Mouse (Mus musculus) midbrain, postnatal 0 days (tissue): ENCODE results near the gene Pcca. TPM values are rescaled to one million over a fixed set of nuclear protein-coding genes. Genes with fewer than 3 reads are reported as not detected.

Experiments used
- ATAC-seq: fragments of 200-750 bp; cut with Nextera tagmentation; 2 replicates; pipeline ENCODE4 v1.8.0; 2017; ENCODE audit warnings: moderate number of reproducible peaks, mild to moderate bottlenecking, moderate TSS enrichment, moderate library complexity; ENCODE audit not compliant: low FRiP score
- DNase-seq: peaks from one replicate; pipeline ENCODE4 v3.0.0-alpha.2; 2015; ENCODE audit warnings: low spot score
- H3K27ac ChIP-seq: fragments of 300-500 bp; sonication (generic); 2 replicates; pipeline ENCODE4 v1.5.1; 2014; ENCODE audit warnings: low read depth, mild to moderate bottlenecking, low read length, mixed read lengths
- H3K27me3 ChIP-seq: fragments of 300-500 bp; sonication (generic); 2 replicates; pipeline ENCODE4 v1.6.1; 2014; ENCODE audit warnings: low read length, control low read depth, mixed read lengths; ENCODE audit not compliant: insufficient read depth
- H3K36me3 ChIP-seq: fragments of 300-500 bp; sonication (generic); 2 replicates; pipeline ENCODE4 v1.6.1; 2014; ENCODE audit warnings: low read length, control low read depth, mixed read lengths; ENCODE audit not compliant: insufficient read depth
- H3K4me1 ChIP-seq: fragments of 300-500 bp; sonication (generic); 2 replicates; pipeline ENCODE4 v1.6.1; 2014; ENCODE audit warnings: mild to moderate bottlenecking, control low read depth, antibody characterized with exemption, low read length, mixed read lengths; ENCODE audit not compliant: insufficient read depth
- H3K4me2 ChIP-seq: fragments of 300-500 bp; sonication (generic); 2 replicates; pipeline ENCODE4 v1.6.1; 2014; ENCODE audit warnings: low read depth, mild to moderate bottlenecking, low read length, mixed read lengths; ENCODE audit not compliant: poor library complexity, severe bottlenecking
- H3K4me3 ChIP-seq: fragments of 300-500 bp; sonication (generic); 2 replicates; pipeline ENCODE4 v1.5.1; 2014; ENCODE audit warnings: low read depth, mild to moderate bottlenecking, low read length, moderate library complexity
- H3K9ac ChIP-seq: fragments of 300-500 bp; sonication (generic); replicated peaks from 2 replicates; pipeline ENCODE4 v1.6.1; 2014; ENCODE audit warnings: mild to moderate bottlenecking, low read length, moderate library complexity, mixed read lengths; ENCODE audit not compliant: poor library complexity, severe bottlenecking
- H3K9me3 ChIP-seq: fragments of 300-500 bp; sonication (generic); 2 replicates; pipeline ENCODE4 v1.6.1; 2016; ENCODE audit warnings: low read length, control low read depth
- CTCF ChIP-seq: IDR thresholded peaks from 2 replicates; pipeline ENCODE4 v1.5.1; 2016; ENCODE audit warnings: antibody characterized with exemption, mild to moderate bottlenecking
- WGBS: fragments of 180-500 bp; shearing (Covaris S2); extraction: QIAGEN DNeasy Blood & Tissue Kit; methylation state at CpG from one replicate; pipeline ENCODE4 v1.1.7; 2014; 5-methylcytosine and 5-hydroxymethylcytosine counted together
- polyA plus RNA-seq: library from polyadenylated mRNA; unstranded; fragments of >200 nt; fragmentation: Nextera tagmentation; extraction: Ambion mirVana; gene quantifications from 2 replicates; pipeline ENCODE4 v1.2.1, GENCODE M21; 2015
- total RNA-seq: library from RNA; depleted of rRNA; stranded (reverse); fragments of >200 nt; gene quantifications from 2 replicates; pipeline ENCODE4 v1.2.3, GENCODE M21; 2014

Gene Pcca
- total and polyA plus RNA-seq, 2 experiments from 2014 or later = 16.7 to 27.2 TPM

- WGBS = 12% methylated on average over 5 of the region's 5 CpGs
- Histone ChIP-seq H3K4me3 (no peak overlapping the region), H3K4me2 (peak overlapping the region; percentile 10; the same call in 1 of the 2 replicates), H3K27me3 (peaks cover 51% of the 10 kb centered on the region), H3K9ac (no peak overlapping the region), H3K4me1 (no peaks in the 10 kb centered on the region), H3K9me3 (no peaks in the 10 kb centered on the region), H3K36me3 (no peaks in the 10 kb centered on the region), H3K27ac (no peak overlapping the region)
- DNase-seq (no peak), ATAC-seq (no peak)
- no peak for TF ChIP-seq CTCF
Observed at GRCm38 (mm10) chr14:122487366-122487765, 46.8 kb upstream of the Pcca start.

- H3K4me1 ChIP-seq = no peaks in the 10 kb centered on the region
- peaks cover 45% of the 10 kb centered on the region for H3K27me3 ChIP-seq
- no peaks in the 10 kb centered on the region for H3K9me3 ChIP-seq
- WGBS = 8% methylated on average over 5 of the region's 5 CpGs
- peak overlapping the region; percentile 10; the same call in 1 of the 2 replicates for H3K4me2 ChIP-seq
- ATAC-seq = no peak
- peak overlapping the region; percentile 13; the same call in 1 of the 2 replicates for H3K27ac ChIP-seq
- DNase-seq = no peak
- no peak overlapping the region for H3K9ac ChIP-seq
- H3K4me3 ChIP-seq = no peak overlapping the region
- TF ChIP-seq CTCF = no peak
- H3K36me3 ChIP-seq = no peaks in the 10 kb centered on the region
Observed at GRCm38 (mm10) chr14:122489041-122489440, 45.1 kb upstream of the Pcca start.

- Histone ChIP-seq H3K36me3 (no peaks in the 10 kb centered on the region), H3K4me2 (no peak overlapping the region), H3K27ac (no peak overlapping the region), H3K4me1 (no peaks in the 10 kb centered on the region), H3K9ac (no peak overlapping the region), H3K9me3 (no peaks in the 10 kb centered on the region), H3K4me3 (peak overlapping the region; percentile 17; the same call in 1 of the 2 replicates), H3K27me3 (peaks cover 37% of the 10 kb centered on the region)
- DNase-seq (no peak), ATAC-seq (no peak)
- no peak for TF ChIP-seq CTCF
- whole genome bisulfite sequencing = 7% methylated on average over 12 of the region's 12 CpGs
Observed at GRCm38 (mm10) chr14:122489686-122490414, 44.3 kb upstream of the Pcca start.

- Histone ChIP-seq H3K4me1 (no peaks in the 10 kb centered on the region), H3K4me2 (peak within 1 kb of the TSS; percentile 32), H3K9me3 (no peaks in the 10 kb centered on the region), H3K27me3 (peaks cover 35% of the 10 kb centered on the region), H3K36me3 (no peaks in the 10 kb centered on the region), H3K4me3 (peak within 1 kb of the TSS; percentile 17; the same call in 1 of the 2 replicates), H3K9ac (no peak within 1 kb of the TSS), H3K27ac (peak within 1 kb of the TSS; percentile 8; the same call in 1 of the 2 replicates)
- 3% methylated on average over 48 of the region's 51 CpGs for WGBS
- no peak for TF ChIP-seq CTCF
- peak; percentile 68 for ATAC-seq
- no peak for DNase-seq
Observed at GRCm38 (mm10) chr14:122490441-122491328, 43.4 kb upstream of the Pcca start, which contains the start of gene Gm10837. Gene Gm10837 (plus strand): TSS chr14:122490586.

GRCm38 (mm10) chr14:122491521-122491920, 42.6 kb upstream of the Pcca start:
- 79% methylated on average over 6 of the region's 6 CpGs for WGBS
- Histone ChIP-seq H3K4me2 (no peak overlapping the region), H3K9ac (no peak overlapping the region), H3K9me3 (no peaks in the 10 kb centered on the region), H3K4me3 (no peak overlapping the region), H3K4me1 (no peaks in the 10 kb centered on the region), H3K27me3 (peaks cover 31% of the 10 kb centered on the region), H3K27ac (no peak overlapping the region), H3K36me3 (no peaks in the 10 kb centered on the region)
- no peak for TF ChIP-seq CTCF
- ATAC-seq (no peak), DNase-seq (no peak)

GRCm38 (mm10) chr14:122492015-122492414, 42.1 kb upstream of the Pcca start:
- Histone ChIP-seq H3K27me3 (peaks cover 28% of the 10 kb centered on the region), H3K4me3 (no peak overlapping the region), H3K4me2 (no peak overlapping the region), H3K36me3 (no peaks in the 10 kb centered on the region), H3K4me1 (no peaks in the 10 kb centered on the region), H3K9ac (no peak overlapping the region), H3K27ac (no peak overlapping the region), H3K9me3 (no peaks in the 10 kb centered on the region)
- ATAC-seq = no peak
- no peak for DNase-seq
- WGBS = 71% methylated on average over 1 of the region's 1 CpGs
- TF ChIP-seq CTCF = no peak
